Mouse (Mus musculus) cerebellum, adult 9-11 months (tissue): ENCODE data around the gene Tas2r114.

Source experiments
- DNase-seq: peaks from one replicate; pipeline ENCODE4 v3.0.0; 2022

Tas2r114 gene

GRCm38 (mm10) chr6:131689963-131690362 lies at the start of gene Tas2r114:
Tas2r114 (minus strand) TSS chr6:131690063.
- DNase-seq = no peak

- DNase-seq = no peak
Measured at GRCm38 (mm10) chr6:131712803-131713202, 22.9 kb upstream of the Tas2r114 start.

GRCm38 (mm10) chr6:131687395-131687794 lies 2.5 kb downstream of the Tas2r114 start, which contains the start of gene Tas2r105:
Tas2r105 (minus strand) TSS chr6:131687495.
- no peak for DNase-seq

- no peak for DNase-seq
Measured at GRCm38 (mm10) chr6:131685644-131686043, 4.2 kb downstream of the Tas2r114 start, which contains the start of gene Tas2r104. Tas2r104 (minus strand) TSS chr6:131685744.

GRCm38 (mm10) chr6:131678786-131679185 lies 11.1 kb downstream of the Tas2r114 start, which contains the start of gene Tas2r106:
Tas2r106 (minus strand) TSS chr6:131678886.
- DNase-seq = no peak

- DNase-seq = no peak
Measured at GRCm38 (mm10) chr6:131660049-131660448, 29.8 kb downstream of the Tas2r114 start, which contains the start of gene Tas2r107. Tas2r107 (minus strand) TSS chr6:131660149.
